ENCODE assay signal across 8 mouse cellular contexts in genomic region chr1:184824439-184824851, GRCm38 (mm10). TPM values are rescaled to one million over a fixed set of nuclear protein-coding genes. Genes with fewer than 3 reads are reported as not detected.
A peak's percentile ranks its signal among the peaks of the same experiment; 100 is the strongest.
DNase-seq lines count a peak whose midpoint lies in the region; ATAC-seq lines count a peak whose summit lies in the region.

No protein-coding gene starts in this region.

- H3K9ac ChIP-seq in hindbrain, embryonic 12.5 days = no peak overlapping the region

- H3K36me3 ChIP-seq in hindbrain, embryonic 12.5 days = peaks cover 9% of the 10 kb centered on the region; the same call in 1 of the 2 replicates

- peak; percentile 71 for DNase-seq in MN1 (ENCODE audit: low spot score)
- peak; percentile 79 for DNase-seq in cerebellum, adult 9-11 months
- peak; percentile 72 to 84 for DNase-seq in frontal cortex, postnatal 10 days (ENCODE audit: low spot score in 2 of 2)
- DNase-seq in layer of hippocampus, postnatal 10 days (ENCODE audit: low spot score in 2 of 2) = peak; percentile 92 to 94
- DNase-seq in lung, postnatal 14 days = peak; percentile 97
- DNase-seq in retina, adult 2 months (ENCODE audit: low read depth, low spot score) = peak; percentile 56
- peak; percentile 76 for DNase-seq in thymus, postnatal 25 days

- H3K4me1 ChIP-seq in hindbrain, embryonic 12.5 days = peaks cover 9% of the 10 kb centered on the region

- ATAC-seq in hindbrain, embryonic 12.5 days (ENCODE audit: low FRiP score) = peak; percentile 85

- H3K4me2 ChIP-seq in hindbrain, embryonic 12.5 days (replicated peaks) = peak overlapping the region; percentile 26

- no peak overlapping the region for H3K4me3 ChIP-seq in hindbrain, embryonic 12.5 days

- no peak overlapping the region for H3K27ac ChIP-seq in hindbrain, embryonic 12.5 days

- no peaks in the 10 kb centered on the region for H3K27me3 ChIP-seq in hindbrain, embryonic 12.5 days

- no peaks in the 10 kb centered on the region for H3K9me3 ChIP-seq in hindbrain, embryonic 12.5 days (replicated peaks)

- 5% methylated on average over 12 of the region's 12 CpGs for WGBS in hindbrain, embryonic 12.5 days

RNA-seq across cellular contexts. Expression of gene Marc1, which starts 13.3 kb away (rescaled TPM):
- polyA plus RNA-seq in hindbrain, embryonic 12.5 days (2016; fragmentation: Nextera tagmentation; extraction: Ambion mirVana) = not detected in 2 replicates
- total RNA-seq in layer of hippocampus, postnatal 10 days (2021) = not detected

RNA-seq across cellular contexts. Expression of gene Marc2, which starts 21.8 kb away (rescaled TPM):
- polyA plus RNA-seq in hindbrain, embryonic 12.5 days (2016; fragmentation: Nextera tagmentation; extraction: Ambion mirVana) = 105 and 121 TPM in 2 replicates
- total RNA-seq in layer of hippocampus, postnatal 10 days (2021) = 100 to 1,000 TPM in 1 of 2 experiments, 10 to 100 TPM in 1; 96.2 to 109 TPM

RNA-seq across cellular contexts. Expression of gene C130074G19Rik, which starts 58.6 kb away (rescaled TPM):
- 1.0 TPM in 2 replicates for polyA plus RNA-seq in hindbrain, embryonic 12.5 days (2016; fragmentation: Nextera tagmentation; extraction: Ambion mirVana)
- 10 to 100 TPM; 12.6 to 14.9 TPM for total RNA-seq in layer of hippocampus, postnatal 10 days (2021)
